13 mouse cellular contexts compared by ENCODE assay signal in the genomic region with DNA sequence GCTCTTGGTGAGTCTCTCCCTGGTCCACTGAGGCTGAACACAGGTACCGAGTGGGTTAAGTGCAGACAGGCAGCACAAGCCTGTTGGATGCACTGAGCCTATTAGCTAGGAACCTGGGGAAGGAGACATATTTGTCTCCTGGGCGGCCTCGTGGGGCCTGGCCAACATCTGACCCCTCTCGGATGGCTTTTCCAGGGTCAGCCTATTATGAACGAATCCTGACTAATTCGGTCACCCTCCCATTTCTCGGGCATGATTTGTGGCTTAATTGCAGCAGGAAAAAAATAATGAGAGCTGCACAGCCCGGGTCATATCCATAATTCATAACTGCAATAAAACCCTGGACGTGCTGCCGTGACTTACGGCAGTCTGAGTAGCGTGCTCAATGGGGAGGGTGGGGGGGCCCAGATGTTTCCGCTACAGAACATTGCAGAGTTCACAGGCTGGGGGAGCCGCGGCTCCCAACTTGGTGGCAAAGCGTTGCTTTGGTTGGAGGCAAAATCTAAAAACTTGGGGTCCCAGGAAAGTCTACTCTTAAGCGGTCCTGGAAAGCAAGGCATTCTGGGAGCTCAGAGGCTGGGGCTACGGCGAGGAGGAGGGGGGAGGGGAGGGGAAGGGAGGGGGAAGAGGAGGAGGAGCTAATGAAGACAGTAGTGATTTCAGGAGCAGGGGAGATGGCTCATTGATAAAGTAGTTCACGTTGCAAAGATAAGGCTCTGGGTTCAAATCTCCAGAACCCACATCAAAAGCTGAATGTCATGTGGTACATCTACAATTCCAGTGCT. TPM values are rescaled to one million over a fixed set of nuclear protein-coding genes. Genes with fewer than 3 reads are reported as not detected.
DNase-seq lines count a peak whose midpoint lies in the region; ATAC-seq and TF ChIP-seq lines count a peak whose summit lies in the region.
"Had no signal": no experiment of that assay in that cellular context is flagged by ENCODE, and none has a peak within 500 bp of the region (broad histone marks: within the 10 kb centered on the region; RNA-seq: fewer than 3 reads in every experiment).

No protein-coding gene starts in this region.

- TF ChIP-seq CTCF in E14TG2a.4 (conservative IDR thresholded peaks at IDR 0.05; ENCODE audit: low read length), result no peak
- no peak for TF ChIP-seq CTCF in thymus, adult 2 months (IDR thresholded peaks at IDR 0.05; ENCODE audit: borderline replicate concordance, control insufficient read depth, extremely low read depth, insufficient read depth, low read length, poor library complexity)

- peak overlapping the region; percentile 78 for H3K9ac ChIP-seq in ES-E14 (ENCODE audit: insufficient read depth, low read depth, low read length, poor library complexity, severe bottlenecking)
- no peak overlapping the region for H3K9ac ChIP-seq in intestine, embryonic 16.5 days (ENCODE audit: low read depth, low read length)
- H3K9ac ChIP-seq in liver, embryonic 12.5 days, result no peak overlapping the region
- no peak overlapping the region for H3K9ac ChIP-seq in heart, embryonic 12.5 days

- H3K9me3 ChIP-seq in E14TG2a.4 (ENCODE audit: low read length) (peaks cover 48% of the 10 kb centered on the region), ES-E14 (ENCODE audit: control insufficient read depth, insufficient read depth, low read depth, low read length) (no peaks in the 10 kb centered on the region)
- H3K9me3 ChIP-seq in intestine, embryonic 16.5 days (ENCODE audit: control insufficient read depth, low read length), result no peaks in the 10 kb centered on the region
- H3K9me3 ChIP-seq in liver, embryonic 12.5 days (replicated peaks), result no peaks in the 10 kb centered on the region
- 0 out of 2 replicates have a peak, but pooled peaks cover 2% of the 10 kb centered on the region for H3K9me3 ChIP-seq in heart, embryonic 12.5 days (replicated peaks)

- no peaks in the 10 kb centered on the region for H3K27me3 ChIP-seq in E14TG2a.4 (ENCODE audit: insufficient read depth, low read length)
- H3K27me3 ChIP-seq in intestine, embryonic 16.5 days (replicated peaks; ENCODE audit: control insufficient read depth, insufficient read depth, low read length), result no peaks in the 10 kb centered on the region
- H3K27me3 ChIP-seq in thymus, adult 2 months (ENCODE audit: control insufficient read depth, insufficient read depth, low read length), result no peaks in the 10 kb centered on the region
- no peaks in the 10 kb centered on the region for H3K27me3 ChIP-seq in liver, embryonic 12.5 days (replicated peaks)
- H3K27me3 ChIP-seq in heart, embryonic 12.5 days (replicated peaks), result peaks cover 22% of the 10 kb centered on the region

- H3K27ac ChIP-seq in ES-E14 (ENCODE audit: insufficient read depth, low read depth, low read length, poor library complexity, severe bottlenecking), result peak overlapping the region; percentile 90
- H3K27ac ChIP-seq in intestine, embryonic 16.5 days (ENCODE audit: low read length), result no peak overlapping the region
- no peak overlapping the region for H3K27ac ChIP-seq in thymus, adult 2 months (ENCODE audit: control insufficient read depth, insufficient read depth, low read length)
- H3K27ac ChIP-seq in liver, embryonic 12.5 days, result no peak overlapping the region
- no peak overlapping the region for H3K27ac ChIP-seq in heart, embryonic 12.5 days (ENCODE audit: poor library complexity, severe bottlenecking)

- H3K36me3 ChIP-seq in E14TG2a.4 (ENCODE audit: insufficient read depth, low read length) (peaks cover 49% of the 10 kb centered on the region), ES-E14 (ENCODE audit: control insufficient read depth, insufficient read depth, low read length, poor library complexity, severe bottlenecking) (peaks cover 3% of the 10 kb centered on the region; the same call in 1 of the 2 replicates)
- no peaks in the 10 kb centered on the region for H3K36me3 ChIP-seq in intestine, embryonic 16.5 days (ENCODE audit: control insufficient read depth, insufficient read depth, low read length)
- H3K36me3 ChIP-seq in thymus, adult 2 months (ENCODE audit: control insufficient read depth, insufficient read depth, low read length), result no peaks in the 10 kb centered on the region
- H3K36me3 ChIP-seq in liver, embryonic 12.5 days, result no peaks in the 10 kb centered on the region
- H3K36me3 ChIP-seq in heart, embryonic 12.5 days, result no peaks in the 10 kb centered on the region

- no peak for TF ChIP-seq POLR2A in thymus, adult 2 months (IDR thresholded peaks at IDR 0.05; ENCODE audit: control insufficient read depth, extremely low read depth, insufficient read depth, low read length, poor library complexity)

- in situ Hi-C loops in ES-E14 (cut with MboI; ENCODE audit: low sequenced_read_pairs in 2 of 2, unreplicated experiment in 2 of 2), result no loop called here

- DNase-seq in ES-E14 (ENCODE audit: low read depth, low spot score), result no peak
- DNase-seq in mesoderm, embryonic 11.5 days (ENCODE audit: low read depth, low spot score), result peak; percentile 66
- no peak for DNase-seq in thymus, adult 2 months
- DNase-seq: cerebellum, postnatal 36 days; gastrocnemius, postnatal 36 days; right cerebral cortex, postnatal 25 days had no signal

- ATAC-seq in intestine, embryonic 16.5 days, result no peak
- no peak for ATAC-seq in liver, embryonic 12.5 days
- ATAC-seq in heart, embryonic 12.5 days (ENCODE audit: insufficient number of reproducible peaks, low FRiP score), result no peak

- 56% methylated on average over 20 of the region's 20 CpGs for WGBS in intestine, embryonic 16.5 days
- WGBS in thymus, adult 2 months, result 90% methylated on average over 20 of the region's 20 CpGs
- WGBS in liver, embryonic 12.5 days (ENCODE audit: insufficient replicate concordance), result 69% methylated on average over 20 of the region's 20 CpGs
- WGBS in heart, embryonic 12.5 days, result 81% methylated on average over 20 of the region's 20 CpGs

- H3K4me3 ChIP-seq in E14TG2a.4 (replicated peaks; ENCODE audit: low read length) (peak overlapping the region; percentile 74), ES-E14 (ENCODE audit: insufficient read depth in 1 of 2, low read depth in 1 of 2, low read length in 2 of 2, poor library complexity in 1 of 2, severe bottlenecking in 1 of 2) (peak overlapping the region; percentile 48 to 49)
- H3K4me3 ChIP-seq in intestine, embryonic 16.5 days (ENCODE audit: low read length), result no peak overlapping the region
- H3K4me3 ChIP-seq in thymus, adult 2 months (ENCODE audit: control insufficient read depth, insufficient read depth, low read length), result no peak overlapping the region
- H3K4me3 ChIP-seq in liver, embryonic 12.5 days, result no peak overlapping the region
- no peak overlapping the region for H3K4me3 ChIP-seq in heart, embryonic 12.5 days

- peaks cover 15% of the 10 kb centered on the region for H3K4me1 ChIP-seq in E14TG2a.4 (replicated peaks; ENCODE audit: low read depth, low read length)
- peaks cover 0 to 5% of the 10 kb centered on the region in 2 experiments; a peak in 1 of 4 replicates for H3K4me1 ChIP-seq in ES-E14 (ENCODE audit: control insufficient read depth in 2 of 2, insufficient read depth in 2 of 2, low read length in 2 of 2, poor library complexity in 1 of 2)
- 0 out of 2 replicates have a peak, but pooled peaks cover 5% of the 10 kb centered on the region for H3K4me1 ChIP-seq in intestine, embryonic 16.5 days (ENCODE audit: control insufficient read depth, insufficient read depth, low read length)
- no peaks in the 10 kb centered on the region for H3K4me1 ChIP-seq in thymus, adult 2 months (replicated peaks; ENCODE audit: control insufficient read depth, insufficient read depth, low read length)
- H3K4me1 ChIP-seq in liver, embryonic 12.5 days, result no peaks in the 10 kb centered on the region
- no peaks in the 10 kb centered on the region for H3K4me1 ChIP-seq in heart, embryonic 12.5 days (replicated peaks)

- 0 out of 2 replicates have a peak overlapping the region, but pooled peaks have one; percentile 14 for H3K4me2 ChIP-seq in intestine, embryonic 16.5 days (ENCODE audit: low read depth, low read length)
- no peak overlapping the region for H3K4me2 ChIP-seq in liver, embryonic 12.5 days
- H3K4me2 ChIP-seq in heart, embryonic 12.5 days, result no peak overlapping the region

TF ChIP-seq in ES-E14, 5 proteins besides CTCF, POLR2A, EP300 and RAD21:
- no peak for TF ChIP-seq CHD2 (IDR thresholded peaks at IDR 0.05; ENCODE audit: low read depth, low read length)
- no peak for TF ChIP-seq HCFC1 (IDR thresholded peaks at IDR 0.05; ENCODE audit: borderline replicate concordance, insufficient read depth, low read length)
- TF ChIP-seq ZNF384 (IDR thresholded peaks at IDR 0.05; ENCODE audit: low read depth, low read length), result no peak
- no peak for TF ChIP-seq MAFK (IDR thresholded peaks at IDR 0.05; ENCODE audit: insufficient read depth, low read depth, low read length)
- TF ChIP-seq ZC3H11A (IDR thresholded peaks at IDR 0.05; ENCODE audit: borderline replicate concordance, low read depth, low read length), result no peak

RNA-seq across cellular contexts. Expression of gene Serpina3n, which starts 27.6 kb away (rescaled TPM):
- total RNA-seq in ES-E14 (2012; rRNA removed), result 0.16 and 0.58 TPM in 2 replicates
- polyA plus RNA-seq in intestine, embryonic 16.5 days (2015; fragmentation: Nextera tagmentation; extraction: Ambion mirVana), result 0.12 TPM in 2 replicates
- polyA plus RNA-seq in thymus, adult 2 months (2012; rRNA removed), result 10.2 and 32.2 TPM in 2 replicates
- not detected in 2 replicates for polyA plus RNA-seq in liver, embryonic 12.5 days (2016; fragmentation: Nextera tagmentation; extraction: Ambion mirVana)
- polyA plus RNA-seq in heart, embryonic 12.5 days (2016; fragmentation: Nextera tagmentation; extraction: Ambion mirVana), result 0.39 TPM in 1 of 2 replicates, not detected in the other
- total RNA-seq: MEL had no signal

RNA-seq across cellular contexts. Expression of gene Gsc, which starts 39.0 kb away (rescaled TPM):
- total RNA-seq in ES-E14 (2012; rRNA removed), result 0.48 and 0.54 TPM in 2 replicates
- 0.23 and 0.24 TPM in 2 replicates for polyA plus RNA-seq in intestine, embryonic 16.5 days (2015; fragmentation: Nextera tagmentation; extraction: Ambion mirVana)
- 0.77 and 1.5 TPM in 2 replicates for polyA plus RNA-seq in thymus, adult 2 months (2012; rRNA removed)
- 0.13 TPM in 1 of 2 replicates, not detected in the other for polyA plus RNA-seq in liver, embryonic 12.5 days (2016; fragmentation: Nextera tagmentation; extraction: Ambion mirVana)
- 0.30 and 0.31 TPM in 2 replicates for polyA plus RNA-seq in heart, embryonic 12.5 days (2016; fragmentation: Nextera tagmentation; extraction: Ambion mirVana)
- total RNA-seq: gastrocnemius, postnatal 36 days; left cerebral cortex, adult 18-20 months; MEL had no signal
- polyA plus RNA-seq: liver, embryonic 16.5 days had no signal

Comparison
In these comparisons a context has a peak if more than half of its experiments do, and no peak if none do; other contexts are left out.
1. H3K4me3 ChIP-seq: peak in E14TG2a.4 (single experiment) and ES-E14 (2 of 2); none in intestine, embryonic 16.5 days (single experiment), thymus, adult 2 months (single experiment), liver, embryonic 12.5 days (single experiment) and heart, embryonic 12.5 days (single experiment).